Mouse (Mus musculus): ENCODE data around the gene Itga4. TPM values are rescaled to one million over a fixed set of nuclear protein-coding genes. Genes with fewer than 3 reads are reported as not detected.

The Itga4 gene
- 3.4 and 3.8 TPM in 2 replicates for polyA plus RNA-seq (2014; fragmentation: Nextera tagmentation; extraction: Ambion mirVana)

GRCm38 (mm10) chr2:79255192-79256000, at the start of gene Itga4:
Gene Itga4 (plus strand): TSS chr2:79255426.
- WGBS: under 1% methylated on average over 34 of the region's 41 CpGs
- Histone ChIP-seq H3K4me3 (ENCODE audit: control insufficient read depth in 1 of 2, insufficient read depth in 1 of 2, low read depth in 1 of 2, low read length in 2 of 2) (peak within 1 kb of the TSS; percentile 53 to 55), H3K9ac (ENCODE audit: low read length) (peak within 1 kb of the TSS; percentile 68)

GRCm38 (mm10) chr2:79206191-79206755, 49.0 kb upstream of the Itga4 start:
- H3K4me2 ChIP-seq (ENCODE audit: low read length): no peak overlapping the region
- WGBS: 86% methylated on average over 4 of the region's 4 CpGs
- H3K4me3 ChIP-seq (ENCODE audit: control insufficient read depth in 1 of 2, insufficient read depth in 1 of 2, low read depth in 1 of 2, low read length in 2 of 2): no peak overlapping the region
- H3K9me3 ChIP-seq (ENCODE audit: control insufficient read depth, low read length): no peaks in the 10 kb centered on the region
- H3K27ac ChIP-seq (replicated peaks in 1 of 2; ENCODE audit: control insufficient read depth in 1 of 2, insufficient read depth in 1 of 2, low read depth in 2 of 2, low read length in 2 of 2): no peak overlapping the region
- no peaks in the 10 kb centered on the region for H3K36me3 ChIP-seq (ENCODE audit: control insufficient read depth, insufficient read depth, low read length)
- ATAC-seq (ENCODE audit: insufficient number of reproducible peaks, insufficient read depth, low FRiP score, low read depth): no peak
- no peaks in the 10 kb centered on the region for H3K4me1 ChIP-seq (ENCODE audit: control insufficient read depth in 2 of 2, insufficient read depth in 2 of 2, low read length in 2 of 2)
- H3K27me3 ChIP-seq (ENCODE audit: control insufficient read depth, insufficient read depth, low read length): no peaks in the 10 kb centered on the region
- H3K9ac ChIP-seq (ENCODE audit: low read length): no peak overlapping the region

More at GRCm38 (mm10) chr2:79255192-79256000, at the start of gene Itga4:
- peaks cover 4 to 7% of the 10 kb centered on the region in 2 experiments for H3K4me1 ChIP-seq (ENCODE audit: control insufficient read depth in 2 of 2, insufficient read depth in 2 of 2, low read length in 2 of 2)
- peak; percentile 77 for ATAC-seq (ENCODE audit: insufficient number of reproducible peaks, insufficient read depth, low FRiP score, low read depth)
- H3K9me3 ChIP-seq (ENCODE audit: control insufficient read depth, low read length): no peaks in the 10 kb centered on the region
- peak within 1 kb of the TSS; percentile 91 for H3K4me2 ChIP-seq (ENCODE audit: low read length)
- peak within 1 kb of the TSS; percentile 24 to 36; a peak in 2 of 4 replicates for H3K27ac ChIP-seq (replicated peaks in 1 of 2; ENCODE audit: control insufficient read depth in 1 of 2, insufficient read depth in 1 of 2, low read depth in 2 of 2, low read length in 2 of 2)
- H3K36me3 ChIP-seq (ENCODE audit: control insufficient read depth, insufficient read depth, low read length): no peaks in the 10 kb centered on the region
- H3K27me3 ChIP-seq (ENCODE audit: control insufficient read depth, insufficient read depth, low read length): 0 out of 2 replicates have a peak, but pooled peaks cover 6% of the 10 kb centered on the region

- Histone ChIP-seq H3K4me2 (ENCODE audit: low read length) (no peak overlapping the region), H3K27ac (replicated peaks in 1 of 2; ENCODE audit: control insufficient read depth in 1 of 2, insufficient read depth in 1 of 2, low read depth in 2 of 2, low read length in 2 of 2) (no peak overlapping the region), H3K27me3 (ENCODE audit: control insufficient read depth, insufficient read depth, low read length) (no peaks in the 10 kb centered on the region), H3K4me1 (ENCODE audit: control insufficient read depth in 2 of 2, insufficient read depth in 2 of 2, low read length in 2 of 2) (no peaks in the 10 kb centered on the region), H3K9ac (ENCODE audit: low read length) (no peak overlapping the region), H3K4me3 (ENCODE audit: control insufficient read depth in 1 of 2, insufficient read depth in 1 of 2, low read depth in 1 of 2, low read length in 2 of 2) (no peak overlapping the region), H3K9me3 (ENCODE audit: control insufficient read depth, low read length) (no peaks in the 10 kb centered on the region), H3K36me3 (ENCODE audit: control insufficient read depth, insufficient read depth, low read length) (no peaks in the 10 kb centered on the region)
- ATAC-seq (ENCODE audit: insufficient number of reproducible peaks, insufficient read depth, low FRiP score, low read depth): no peak
Observed at GRCm38 (mm10) chr2:79214982-79215381, 40.2 kb upstream of the Itga4 start.

- H3K4me1 ChIP-seq (ENCODE audit: control insufficient read depth in 2 of 2, insufficient read depth in 2 of 2, low read length in 2 of 2): no peaks in the 10 kb centered on the region
- no peak overlapping the region for H3K9ac ChIP-seq (ENCODE audit: low read length)
- no peak overlapping the region for H3K4me3 ChIP-seq (ENCODE audit: control insufficient read depth in 1 of 2, insufficient read depth in 1 of 2, low read depth in 1 of 2, low read length in 2 of 2)
- ATAC-seq (ENCODE audit: insufficient number of reproducible peaks, insufficient read depth, low FRiP score, low read depth): no peak
- H3K9me3 ChIP-seq (ENCODE audit: control insufficient read depth, low read length): no peaks in the 10 kb centered on the region
- no peak overlapping the region for H3K27ac ChIP-seq (replicated peaks in 1 of 2; ENCODE audit: control insufficient read depth in 1 of 2, insufficient read depth in 1 of 2, low read depth in 2 of 2, low read length in 2 of 2)
- H3K27me3 ChIP-seq (ENCODE audit: control insufficient read depth, insufficient read depth, low read length): no peaks in the 10 kb centered on the region
- H3K4me2 ChIP-seq (ENCODE audit: low read length): no peak overlapping the region
- 81% methylated on average over 3 of the region's 3 CpGs for WGBS
- H3K36me3 ChIP-seq (ENCODE audit: control insufficient read depth, insufficient read depth, low read length): no peaks in the 10 kb centered on the region
Observed at GRCm38 (mm10) chr2:79215479-79215878, 39.7 kb upstream of the Itga4 start.

DNA sequence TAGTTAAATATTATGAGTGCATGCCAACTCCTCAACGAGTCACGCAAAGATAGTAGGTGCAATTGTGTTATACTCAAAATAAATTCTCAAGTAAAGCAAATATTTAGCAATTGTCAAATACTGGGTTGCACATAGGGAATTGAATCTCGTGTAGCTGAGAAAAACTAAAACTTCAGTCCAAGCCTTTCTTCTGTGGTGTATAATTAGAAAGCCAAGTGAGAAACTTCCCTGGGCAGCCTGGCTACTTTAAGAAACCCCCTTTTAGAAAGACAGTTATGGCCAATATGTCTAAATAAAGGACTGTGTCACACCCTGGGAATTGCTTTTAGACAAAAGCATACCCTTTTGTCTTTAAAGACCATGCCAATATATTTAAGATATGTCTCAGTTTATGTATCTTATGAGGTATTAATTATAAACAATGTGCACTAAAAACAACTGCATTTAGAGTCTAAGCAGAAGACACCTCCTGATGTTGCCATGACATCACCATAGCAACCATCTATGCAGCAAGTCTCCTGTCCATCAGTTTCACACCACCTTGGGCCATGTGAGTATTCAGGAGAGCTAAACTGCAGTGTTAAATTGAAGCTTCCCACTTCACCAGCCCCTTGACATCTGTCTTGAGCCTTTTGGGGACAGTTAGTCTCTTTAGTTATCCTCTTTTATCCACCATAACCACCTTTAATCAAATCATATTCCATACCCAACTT, 30.4 kb upstream of the Itga4 start:
- H3K4me1 ChIP-seq (ENCODE audit: control insufficient read depth in 2 of 2, insufficient read depth in 2 of 2, low read length in 2 of 2): no peaks in the 10 kb centered on the region
- H3K27ac ChIP-seq (replicated peaks in 1 of 2; ENCODE audit: control insufficient read depth in 1 of 2, insufficient read depth in 1 of 2, low read depth in 2 of 2, low read length in 2 of 2): no peak overlapping the region
- WGBS: 63% methylated on average over 3 of the region's 3 CpGs
- H3K9ac ChIP-seq (ENCODE audit: low read length): no peak overlapping the region
- ATAC-seq (ENCODE audit: insufficient number of reproducible peaks, insufficient read depth, low FRiP score, low read depth): no peak
- H3K27me3 ChIP-seq (ENCODE audit: control insufficient read depth, insufficient read depth, low read length): no peaks in the 10 kb centered on the region
- H3K4me3 ChIP-seq (ENCODE audit: control insufficient read depth in 1 of 2, insufficient read depth in 1 of 2, low read depth in 1 of 2, low read length in 2 of 2): no peak overlapping the region
- no peaks in the 10 kb centered on the region for H3K36me3 ChIP-seq (ENCODE audit: control insufficient read depth, insufficient read depth, low read length)
- no peaks in the 10 kb centered on the region for H3K9me3 ChIP-seq (ENCODE audit: control insufficient read depth, low read length)
- no peak overlapping the region for H3K4me2 ChIP-seq (ENCODE audit: low read length)

DNA sequence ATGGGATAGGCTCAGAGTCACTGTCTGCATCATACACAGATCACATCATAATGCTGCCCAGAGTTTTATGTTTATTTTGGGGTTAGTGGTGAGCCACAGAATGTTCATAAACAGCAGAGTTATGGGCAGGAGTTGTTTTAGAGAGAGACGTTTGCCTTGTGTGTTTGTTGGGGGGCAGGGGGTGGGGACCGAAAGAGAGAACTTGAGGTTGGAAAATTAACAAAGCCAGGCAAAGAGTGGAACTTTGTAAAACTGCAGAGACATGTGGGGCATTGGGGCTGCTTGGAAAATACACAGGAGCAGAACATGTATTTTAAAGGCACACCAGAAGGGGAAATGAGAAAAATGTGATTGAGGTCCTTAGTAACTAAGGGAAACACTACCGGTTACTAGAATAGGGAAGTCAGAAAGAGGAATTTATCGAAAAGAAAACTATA, 27.4 kb upstream of the Itga4 start:
- Histone ChIP-seq H3K9ac (ENCODE audit: low read length) (no peak overlapping the region), H3K36me3 (ENCODE audit: control insufficient read depth, insufficient read depth, low read length) (no peaks in the 10 kb centered on the region), H3K4me2 (ENCODE audit: low read length) (no peak overlapping the region), H3K4me1 (ENCODE audit: control insufficient read depth in 2 of 2, insufficient read depth in 2 of 2, low read length in 2 of 2) (no peaks in the 10 kb centered on the region), H3K27me3 (ENCODE audit: control insufficient read depth, insufficient read depth, low read length) (no peaks in the 10 kb centered on the region), H3K27ac (replicated peaks in 1 of 2; ENCODE audit: control insufficient read depth in 1 of 2, insufficient read depth in 1 of 2, low read depth in 2 of 2, low read length in 2 of 2) (no peak overlapping the region), H3K9me3 (ENCODE audit: control insufficient read depth, low read length) (no peaks in the 10 kb centered on the region), H3K4me3 (ENCODE audit: control insufficient read depth in 1 of 2, insufficient read depth in 1 of 2, low read depth in 1 of 2, low read length in 2 of 2) (no peak overlapping the region)
- no peak for ATAC-seq (ENCODE audit: insufficient number of reproducible peaks, insufficient read depth, low FRiP score, low read depth)
- 81% methylated on average over 4 of the region's 4 CpGs for WGBS

DNA sequence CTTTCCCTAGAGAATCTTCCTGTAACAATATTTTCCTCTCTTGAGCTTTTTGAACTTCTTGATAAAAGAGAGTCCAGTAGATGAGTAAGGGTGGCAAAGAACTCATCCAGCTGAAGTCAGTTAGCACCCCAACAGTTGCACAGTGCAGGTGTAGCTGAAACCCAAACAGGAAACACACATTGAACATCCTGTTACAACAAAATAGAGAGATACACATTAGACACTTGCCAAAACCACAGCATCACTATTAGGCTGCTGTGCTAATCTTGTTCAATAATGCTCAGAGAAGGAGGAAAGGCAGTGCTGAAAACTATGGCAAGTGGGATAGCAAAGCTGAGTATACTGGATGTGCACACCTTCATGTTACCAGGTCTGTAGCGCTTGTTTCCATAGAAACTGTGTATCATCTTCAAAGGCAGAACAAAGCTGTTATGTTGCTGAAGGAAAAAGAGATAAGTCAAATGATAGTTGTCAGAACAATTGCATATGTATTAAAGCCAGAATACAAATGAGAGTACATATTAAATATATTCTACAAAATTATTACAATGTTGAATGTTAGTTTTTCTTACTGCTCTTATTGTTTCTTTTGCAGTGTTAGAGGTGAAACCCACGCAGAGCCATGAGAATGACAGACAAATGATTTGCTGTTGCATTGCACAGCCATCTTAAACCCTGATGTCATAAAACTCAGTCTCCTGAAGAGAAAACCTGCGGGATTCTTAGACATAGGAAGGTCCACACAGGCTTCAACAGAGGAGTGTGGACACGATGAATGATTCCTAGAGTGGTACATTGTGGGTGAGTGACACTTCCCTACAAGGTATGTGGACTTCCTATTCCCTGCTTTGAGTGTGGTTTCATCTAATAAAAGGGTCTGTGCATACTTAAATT, 23.9 kb upstream of the Itga4 start:
- 81% methylated on average over 4 of the region's 4 CpGs for WGBS
- no peak overlapping the region for H3K9ac ChIP-seq (ENCODE audit: low read length)
- no peaks in the 10 kb centered on the region for H3K36me3 ChIP-seq (ENCODE audit: control insufficient read depth, insufficient read depth, low read length)
- H3K4me3 ChIP-seq (ENCODE audit: control insufficient read depth in 1 of 2, insufficient read depth in 1 of 2, low read depth in 1 of 2, low read length in 2 of 2): no peak overlapping the region
- H3K4me1 ChIP-seq (ENCODE audit: control insufficient read depth in 2 of 2, insufficient read depth in 2 of 2, low read length in 2 of 2): no peaks in the 10 kb centered on the region
- no peak for ATAC-seq (ENCODE audit: insufficient number of reproducible peaks, insufficient read depth, low FRiP score, low read depth)
- H3K27ac ChIP-seq (replicated peaks in 1 of 2; ENCODE audit: control insufficient read depth in 1 of 2, insufficient read depth in 1 of 2, low read depth in 2 of 2, low read length in 2 of 2): no peak overlapping the region
- no peaks in the 10 kb centered on the region for H3K9me3 ChIP-seq (ENCODE audit: control insufficient read depth, low read length)
- no peaks in the 10 kb centered on the region for H3K27me3 ChIP-seq (ENCODE audit: control insufficient read depth, insufficient read depth, low read length)
- no peak overlapping the region for H3K4me2 ChIP-seq (ENCODE audit: low read length)

Measured in heart, embryonic 14.5 days (tissue).